Mouse (Mus musculus): ENCODE results near the gene Lcn12. TPM values are rescaled to one million over a fixed set of nuclear protein-coding genes. Genes with fewer than 3 reads are reported as not detected.

Gene Lcn12
- polyA plus RNA-seq (2017; shearing (Covaris generic)): not detected

DNA sequence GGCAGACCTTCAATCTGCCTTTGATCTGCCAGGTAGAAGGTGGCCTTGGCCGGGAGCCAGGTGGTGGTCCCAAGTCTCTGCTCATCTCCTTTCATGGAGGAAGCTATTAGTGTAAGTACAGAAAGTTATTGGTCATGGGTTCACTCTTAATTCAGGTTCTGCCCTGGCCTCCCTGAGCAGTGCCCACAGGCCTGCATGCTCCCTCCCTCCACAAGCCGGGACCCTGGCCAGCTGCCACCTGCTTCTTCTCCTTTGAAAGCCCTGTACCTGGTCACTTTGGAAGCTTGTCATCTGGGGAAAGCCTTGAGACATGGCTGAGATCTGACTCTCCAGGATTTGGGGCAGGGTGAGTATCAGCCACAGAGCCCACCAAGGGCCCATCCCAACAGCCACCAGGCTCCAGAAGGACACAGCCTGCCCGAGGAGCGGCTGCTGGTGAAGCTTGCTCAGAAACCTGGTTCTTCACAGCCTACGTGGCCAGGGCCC, at the start of gene Lcn12:
TSS of gene Lcn12 (minus strand) at position 436 of the 486 bp plus-strand sequence.

DNA sequence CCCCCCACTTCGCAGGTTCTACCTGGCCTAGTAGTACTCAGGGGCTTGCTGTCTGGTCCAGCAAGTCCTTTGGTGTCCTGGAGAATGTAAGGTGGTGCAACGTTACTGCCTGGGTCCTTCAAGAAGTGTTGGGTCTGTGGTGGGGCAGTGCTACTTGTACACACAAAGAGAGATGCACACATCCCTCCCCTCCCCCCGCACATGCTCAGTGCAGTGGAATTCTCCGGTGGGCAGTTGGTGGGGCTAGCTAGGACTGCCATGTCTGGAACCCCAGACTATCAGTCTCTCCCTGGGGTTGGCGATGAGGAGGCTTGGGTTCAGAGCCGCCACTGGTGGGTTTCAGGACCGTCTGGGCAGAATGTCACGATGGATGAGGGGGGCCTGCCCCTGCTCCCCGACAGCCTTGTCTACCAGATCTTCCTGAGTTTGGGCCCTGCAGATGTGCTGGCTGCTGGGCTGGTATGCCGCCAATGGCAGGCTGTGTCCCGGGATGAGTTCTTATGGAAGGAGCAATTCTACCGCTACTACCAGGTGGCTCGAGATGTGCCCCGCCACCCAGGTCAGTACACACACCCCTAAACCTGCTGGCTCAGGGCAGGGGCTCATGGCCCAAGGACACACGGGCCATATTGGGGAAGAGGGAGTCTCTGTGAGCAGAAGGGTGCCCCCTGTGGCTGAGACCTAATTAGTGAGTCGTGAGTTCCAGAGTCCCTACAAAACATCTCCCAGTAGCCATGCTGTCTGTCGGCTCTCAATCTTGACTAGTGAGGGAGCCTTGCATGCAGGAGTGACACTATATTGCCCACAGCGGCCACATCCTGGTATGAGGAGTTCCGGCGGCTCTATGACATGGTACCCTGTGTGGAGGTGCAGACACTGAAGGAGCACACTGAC, 8.1 kb upstream of the Lcn12 start, which contains the start of gene C8g:
TSS of gene C8g (minus strand) at position 127 of the 894 bp plus-strand sequence.

DNA sequence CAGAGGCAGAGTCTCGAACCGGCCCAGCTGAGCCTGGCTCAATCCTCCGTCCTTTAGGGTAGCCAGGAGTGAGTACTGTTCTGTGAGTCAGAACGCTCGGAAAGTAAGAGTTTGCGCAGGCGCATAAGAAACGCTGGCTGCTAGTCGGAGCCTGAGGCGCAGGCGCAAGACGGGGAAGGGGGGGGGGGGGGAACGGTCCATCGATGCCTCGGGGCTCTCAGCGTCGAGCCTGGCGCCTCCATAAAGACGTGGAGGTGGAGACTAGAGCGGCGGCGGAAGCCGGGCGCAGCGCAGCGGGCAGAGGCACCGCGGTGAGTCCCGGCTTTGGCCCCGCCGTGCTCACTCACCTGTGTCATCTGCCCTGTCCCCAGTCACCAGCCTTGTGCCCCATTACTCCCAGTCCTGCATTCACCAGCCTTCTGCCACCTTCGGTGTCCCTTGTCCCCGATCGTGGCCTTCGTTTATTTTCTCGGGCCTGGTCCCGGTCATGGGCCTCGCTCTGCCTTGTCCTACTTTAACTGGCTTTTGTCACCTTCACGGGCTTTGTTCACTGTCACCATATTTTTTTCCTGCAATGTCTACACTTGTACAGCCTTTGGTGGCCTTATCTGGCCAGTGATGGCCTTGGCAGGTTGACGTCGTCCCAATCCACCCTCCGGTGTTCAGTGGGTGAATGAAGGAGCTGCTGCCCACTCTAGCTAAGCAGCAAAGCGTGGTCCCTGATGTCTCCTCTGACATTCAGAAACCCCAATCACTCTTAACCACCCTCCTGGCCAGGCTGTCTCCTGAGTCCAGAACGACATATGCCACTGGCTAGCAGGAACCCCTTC, 7.1 kb upstream of the Lcn12 start, which contains the start of gene Fbxw5:
TSS of gene Fbxw5 (plus strand) at position 175 of the 830 bp plus-strand sequence.

DNA sequence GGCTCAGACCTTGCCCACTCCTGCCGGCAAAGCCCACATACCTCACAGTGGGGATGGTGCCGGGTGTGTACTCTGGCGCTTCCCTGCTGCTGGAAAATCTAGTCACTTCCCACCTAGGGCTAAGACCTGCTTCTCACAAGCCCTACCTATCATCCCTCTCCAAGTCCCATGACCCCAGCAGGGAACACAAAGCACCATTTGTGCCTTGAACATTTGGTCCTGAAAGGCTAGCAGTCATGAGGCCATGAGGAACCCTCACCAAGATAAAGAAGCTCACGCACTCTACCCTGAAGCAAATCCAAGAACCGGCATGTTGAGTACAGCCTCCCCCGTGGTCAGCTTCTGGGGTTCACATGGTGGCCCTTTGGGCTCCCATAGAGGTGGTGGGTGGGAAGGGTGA, 23.7 kb downstream of the Lcn12 start, which contains the start of gene Ptgds:
TSS of gene Ptgds (minus strand) at position 78 of the 400 bp plus-strand sequence.

DNA sequence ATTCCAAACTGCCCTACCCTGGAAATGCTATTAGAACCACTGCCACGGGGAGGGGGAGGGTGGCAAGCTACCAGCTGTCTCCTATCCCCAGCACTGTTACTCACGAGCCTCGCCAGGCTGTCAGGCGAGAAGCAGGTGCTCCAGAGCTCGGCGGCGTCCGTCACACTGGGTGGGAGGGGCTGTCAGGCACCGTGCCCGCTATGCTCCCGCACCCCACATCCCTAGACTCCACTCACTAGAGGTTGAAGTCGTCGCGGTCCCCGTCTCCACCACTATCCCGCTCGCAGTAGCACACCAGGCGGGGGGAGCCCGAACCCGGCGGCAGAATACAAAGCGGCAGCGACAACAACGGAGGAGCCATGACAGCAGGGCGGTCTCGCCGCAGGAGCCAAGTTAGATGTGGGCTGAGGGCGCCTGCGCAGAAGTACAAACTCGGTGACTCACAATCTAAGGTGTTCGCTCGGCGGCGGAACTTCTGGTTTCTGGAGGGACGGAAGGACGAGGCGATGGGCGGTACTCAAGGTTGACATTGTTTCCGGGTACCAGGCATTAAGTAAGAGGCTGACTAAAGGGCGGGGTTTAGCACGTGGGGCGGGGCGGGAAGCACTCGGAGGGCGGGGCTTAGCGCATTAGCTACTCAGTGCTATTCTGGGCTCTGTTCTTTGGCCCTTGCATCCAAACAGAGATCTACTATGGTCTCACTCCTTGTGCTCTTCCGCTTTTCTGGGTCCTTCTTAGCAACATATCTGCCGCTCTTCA, 33.0 kb downstream of the Lcn12 start, which contains the start of gene Paxx:
TSS of gene Paxx (minus strand) at position 544 of the 759 bp plus-strand sequence.

DNA sequence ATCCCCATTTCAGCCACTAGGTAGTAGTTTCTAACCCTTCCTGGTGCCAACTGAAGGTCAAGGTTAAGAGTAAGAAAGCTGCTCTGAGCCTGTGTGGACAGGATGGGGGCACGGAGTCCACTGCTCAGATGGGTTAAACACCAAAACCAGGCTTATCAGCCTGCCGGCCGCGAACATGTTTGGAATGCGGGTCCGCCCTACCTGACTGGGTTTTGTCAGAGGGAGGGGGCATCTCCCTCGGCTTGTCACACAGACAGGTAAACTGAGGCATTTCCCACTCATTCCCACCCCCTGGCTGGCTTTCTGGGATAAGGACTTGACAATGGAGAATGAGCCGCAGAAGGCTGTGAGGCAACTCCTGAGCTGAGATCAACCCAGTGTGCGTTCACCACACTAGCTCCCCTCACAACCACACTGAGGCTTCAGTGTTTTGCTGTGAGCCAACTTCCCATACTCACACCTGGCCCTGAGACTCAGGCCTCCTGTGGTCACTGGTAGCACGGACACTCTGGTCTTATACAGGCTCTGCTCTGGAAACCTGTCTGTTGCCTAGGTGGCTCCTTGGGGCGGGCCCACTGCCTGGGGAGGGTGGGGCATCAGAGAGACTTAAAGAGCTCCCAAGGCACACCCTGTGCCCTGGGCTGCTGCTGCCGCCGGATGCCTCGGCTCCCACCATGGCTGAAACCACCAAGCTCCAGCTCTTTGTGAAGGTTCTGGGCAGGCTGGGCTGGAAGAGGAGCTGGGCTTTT, 37.3 kb downstream of the Lcn12 start, which contains the start of gene Clic3:
TSS of gene Clic3 (plus strand) at position 634 of the 749 bp plus-strand sequence.

Other genes starting within 250 kb of the Lcn12 start
- 4.9 TPM for gene AL732309.1, start 247.0 kb downstream of the Lcn12 start, polyA plus RNA-seq (2017; shearing (Covaris generic))
- 19.3 TPM for gene Tmem203, start 238.5 kb downstream of the Lcn12 start, polyA plus RNA-seq (2017; shearing (Covaris generic))
- 23.1 TPM for gene Tprn, start 231.3 kb downstream of the Lcn12 start, polyA plus RNA-seq (2017; shearing (Covaris generic))
- gene Ssna1, start 221.5 kb downstream of the Lcn12 start, polyA plus RNA-seq (2017; shearing (Covaris generic)): 57.7 TPM
- 75.1 TPM for gene Anapc2, start 221.4 kb downstream of the Lcn12 start, polyA plus RNA-seq (2017; shearing (Covaris generic))
- gene Tmem210, start 205.8 kb downstream of the Lcn12 start, polyA plus RNA-seq (2017; shearing (Covaris generic)): not detected
- gene Lrrc26, start 204.0 kb downstream of the Lcn12 start, polyA plus RNA-seq (2017; shearing (Covaris generic)): not detected
- gene Grin1, start 174.7 kb downstream of the Lcn12 start, polyA plus RNA-seq (2017; shearing (Covaris generic)): not detected
- 49.9 TPM for gene Man1b1, start 161.6 kb downstream of the Lcn12 start, polyA plus RNA-seq (2017; shearing (Covaris generic))
- 20.8 TPM for gene Dpp7, start 137.6 kb downstream of the Lcn12 start, polyA plus RNA-seq (2017; shearing (Covaris generic))
- gene Uap1l1, start 128.2 kb downstream of the Lcn12 start, polyA plus RNA-seq (2017; shearing (Covaris generic)): 27.9 TPM
- gene Sapcd2, start 121.6 kb downstream of the Lcn12 start, polyA plus RNA-seq (2017; shearing (Covaris generic)): 0.80 TPM
- gene Entpd2, start 98.0 kb downstream of the Lcn12 start, polyA plus RNA-seq (2017; shearing (Covaris generic)): not detected
- 4.5 TPM for gene Npdc1, start 94.6 kb downstream of the Lcn12 start, polyA plus RNA-seq (2017; shearing (Covaris generic))
- gene Fut7, start 70.6 kb downstream of the Lcn12 start, polyA plus RNA-seq (2017; shearing (Covaris generic)): 1.6 TPM
- gene Abca2, start 65.2 kb downstream of the Lcn12 start, polyA plus RNA-seq (2017; shearing (Covaris generic)): 58.8 TPM
- gene Clic3, start 37.1 kb downstream of the Lcn12 start, polyA plus RNA-seq (2017; shearing (Covaris generic)): 3.2 TPM
- gene Paxx, start 32.8 kb downstream of the Lcn12 start, polyA plus RNA-seq (2017; shearing (Covaris generic)): 57.3 TPM
- gene Ptgds, start 23.9 kb downstream of the Lcn12 start, polyA plus RNA-seq (2017; shearing (Covaris generic)): not detected
- gene Fbxw5, start 6.8 kb upstream of the Lcn12 start, polyA plus RNA-seq (2017; shearing (Covaris generic)): 67.4 TPM
- 5.9 TPM for gene C8g, start 7.8 kb upstream of the Lcn12 start, polyA plus RNA-seq (2017; shearing (Covaris generic))
- 65.0 TPM for gene Traf2, start 53.0 kb upstream of the Lcn12 start, polyA plus RNA-seq (2017; shearing (Covaris generic))
- gene Edf1, start 63.9 kb upstream of the Lcn12 start, polyA plus RNA-seq (2017; shearing (Covaris generic)): 209 TPM
- gene Mamdc4, start 80.9 kb upstream of the Lcn12 start, polyA plus RNA-seq (2017; shearing (Covaris generic)): 2.0 TPM
- gene Phpt1, start 81.3 kb upstream of the Lcn12 start, polyA plus RNA-seq (2017; shearing (Covaris generic)): 48.3 TPM
- gene Ajm1, start 87.8 kb upstream of the Lcn12 start, polyA plus RNA-seq (2017; shearing (Covaris generic)): not detected
- 41.4 TPM for gene Rabl6, start 114.6 kb upstream of the Lcn12 start, polyA plus RNA-seq (2017; shearing (Covaris generic))
- not detected for gene Ccdc183, start 123.8 kb upstream of the Lcn12 start, polyA plus RNA-seq (2017; shearing (Covaris generic))
- 3.4 TPM for gene Tmem141, start 128.1 kb upstream of the Lcn12 start, polyA plus RNA-seq (2017; shearing (Covaris generic))
- gene Fcna, start 134.1 kb upstream of the Lcn12 start, polyA plus RNA-seq (2017; shearing (Covaris generic)): not detected
- gene Lcn8, start 159.2 kb upstream of the Lcn12 start, polyA plus RNA-seq (2017; shearing (Covaris generic)): not detected
- not detected for gene Lcn5, start 164.0 kb upstream of the Lcn12 start, polyA plus RNA-seq (2017; shearing (Covaris generic))
- not detected for gene Lcn6, start 182.9 kb upstream of the Lcn12 start, polyA plus RNA-seq (2017; shearing (Covaris generic))
- not detected for gene Lcn10, start 188.8 kb upstream of the Lcn12 start, polyA plus RNA-seq (2017; shearing (Covaris generic))
- not detected for gene Obp2a, start 206.1 kb upstream of the Lcn12 start, polyA plus RNA-seq (2017; shearing (Covaris generic))
- 21.5 TPM for gene Bmyc, start 212.8 kb upstream of the Lcn12 start, polyA plus RNA-seq (2017; shearing (Covaris generic))
- gene Obp2b, start 243.1 kb upstream of the Lcn12 start, polyA plus RNA-seq (2017; shearing (Covaris generic)): not detected